Mouse (Mus musculus) small intestine, adult 2 months (tissue): ENCODE measurements around the gene Myom1.

Source experiments
- CTCF ChIP-seq: fragments of 200-500 bp; IDR thresholded peaks from 2 replicates; pipeline ENCODE4 v1.5.1; 2012; ENCODE audit warnings: low read depth, mild to moderate bottlenecking, control low read depth, inconsistent platforms, low read length, moderate library complexity, mixed read lengths; ENCODE audit not compliant: insufficient replicate concordance, insufficient read length; ENCODE audit errors: extremely low read depth
- POLR2A ChIP-seq: fragments of 200-500 bp; IDR thresholded peaks from 2 replicates; pipeline ENCODE4 v1.6.1; 2012; ENCODE audit warnings: low read depth, mild to moderate bottlenecking, control low read depth, inconsistent platforms, low read length, moderate library complexity

GRCm38 (mm10) chr17:71045591-71045990 lies 43.2 kb downstream of the Myom1 start:
- TF ChIP-seq CTCF (no peak), POLR2A (no peak)
